Mouse (Mus musculus): Measurements from ENCODE around the gene Gm7694.
A peak's percentile ranks its signal among the peaks of the same experiment; 100 is the strongest.

The Gm7694 gene

GRCm38 (mm10) chr1:170282415-170283129, 23.6 kb downstream of the Gm7694 start:
- DNase-seq (ENCODE audit: low read depth, low spot score) = no peak

- DNase-seq (ENCODE audit: low read depth, low spot score) = no peak
Observed at GRCm38 (mm10) chr1:170277016-170277415, 29.1 kb downstream of the Gm7694 start, which contains the start of gene Sh2d1b1. Gene Sh2d1b1, plus strand, starts transcription at chr1:170277320.

- DNase-seq (ENCODE audit: low read depth, low spot score) = no peak
Observed at GRCm38 (mm10) chr1:170273252-170273651, 32.9 kb downstream of the Gm7694 start.

- no peak for DNase-seq (ENCODE audit: low read depth, low spot score)
Observed at GRCm38 (mm10) chr1:170270696-170271095, 35.4 kb downstream of the Gm7694 start.

- no peak for DNase-seq (ENCODE audit: low read depth, low spot score)
Observed at GRCm38 (mm10) chr1:170270281-170270680, 35.9 kb downstream of the Gm7694 start.

GRCm38 (mm10) chr1:170255560-170255910, 50.6 kb downstream of the Gm7694 start:
- peak; percentile 86 for DNase-seq (ENCODE audit: low read depth, low spot score)

- no peak for DNase-seq (ENCODE audit: low read depth, low spot score)
Observed at GRCm38 (mm10) chr1:170254893-170255559, 51.1 kb downstream of the Gm7694 start.
